Mouse (Mus musculus) heart, embryonic 13.5 days (tissue): ENCODE results near the gene Gpr27. TPM values are rescaled to one million over a fixed set of nuclear protein-coding genes. Genes with fewer than 3 reads are reported as not detected.

Experiments
- ATAC-seq: fragments of 200-750 bp; cut with Nextera tagmentation; 2 replicates; pipeline ENCODE4 v1.8.0; 2017; ENCODE audit warnings: moderate TSS enrichment; ENCODE audit not compliant: insufficient number of reproducible peaks, low FRiP score, low TSS enrichment; ENCODE audit errors: extremely low read depth
- H3K27ac ChIP-seq: fragments of 300-500 bp; sonication (generic); replicated peaks from 2 replicates; pipeline ENCODE4 v1.5.1; 2015; ENCODE audit warnings: moderate library complexity, mild to moderate bottlenecking, inconsistent platforms
- H3K27me3 ChIP-seq: fragments of 300-500 bp; sonication (generic); replicated peaks from 2 replicates; pipeline ENCODE4 v1.6.1; 2015; ENCODE audit warnings: mild to moderate bottlenecking, inconsistent platforms
- H3K36me3 ChIP-seq: fragments of 300-500 bp; sonication (generic); 2 replicates; pipeline ENCODE4 v1.6.1; 2015; ENCODE audit warnings: mild to moderate bottlenecking, inconsistent platforms
- H3K4me1 ChIP-seq: fragments of 300-500 bp; sonication (generic); 2 replicates; pipeline ENCODE4 v1.6.1; 2015; ENCODE audit warnings: inconsistent platforms
- H3K4me2 ChIP-seq: fragments of 300-500 bp; sonication (generic); 2 replicates; pipeline ENCODE4 v1.6.1; 2015; ENCODE audit warnings: inconsistent platforms, mild to moderate bottlenecking, moderate library complexity
- H3K4me3 ChIP-seq: fragments of 300-500 bp; sonication (generic); 2 replicates; pipeline ENCODE4 v1.5.1; 2015; ENCODE audit warnings: moderate library complexity, mild to moderate bottlenecking, inconsistent platforms
- H3K9ac ChIP-seq: fragments of 300-500 bp; sonication (generic); 2 replicates; pipeline ENCODE4 v1.6.1; 2015; ENCODE audit warnings: inconsistent platforms, mild to moderate bottlenecking, moderate library complexity
- H3K9me3 ChIP-seq: fragments of 300-500 bp; sonication (generic); 2 replicates; pipeline ENCODE4 v1.6.1; 2016; ENCODE audit warnings: inconsistent platforms
- WGBS: fragments of 180-500 bp; shearing (Covaris S2); methylation state at CpG from one replicate; pipeline ENCODE4 v1.1.7; 2015; ENCODE audit warnings: mixed read lengths; 5-methylcytosine and 5-hydroxymethylcytosine counted together
- polyA plus RNA-seq: library from polyadenylated mRNA; unstranded; fragments of >200 nt; fragmentation: Nextera tagmentation; extraction: Ambion mirVana; gene quantifications from 2 replicates; pipeline ENCODE4 v1.2.1, GENCODE M21; 2015

Gene Gpr27
- 0.74 and 0.93 TPM in 2 replicates for polyA plus RNA-seq

- H3K27ac ChIP-seq = no peak within 1 kb of the TSS
- peaks cover 8% of the 10 kb centered on the region for H3K4me1 ChIP-seq
- H3K36me3 ChIP-seq = no peaks in the 10 kb centered on the region
- H3K4me2 ChIP-seq = peak within 1 kb of the TSS; percentile 93
- under 1% methylated on average over 103 of the region's 112 CpGs for WGBS
- H3K9ac ChIP-seq = peak within 1 kb of the TSS; percentile 87
- peaks cover 92% of the 10 kb centered on the region for H3K27me3 ChIP-seq
- H3K9me3 ChIP-seq = no peaks in the 10 kb centered on the region
- no peak; the same call in 1 of the 2 replicates for ATAC-seq
- H3K4me3 ChIP-seq = peak within 1 kb of the TSS; percentile 75
Measured at GRCm38 (mm10) chr6:99692206-99692915, at the start of gene Gpr27. Gene Gpr27, plus strand, starts transcription at chr6:99692679.

- peaks cover 8% of the 10 kb centered on the region for H3K36me3 ChIP-seq
- no peak overlapping the region; the same call in 1 of the 2 replicates for H3K4me3 ChIP-seq
- H3K9ac ChIP-seq = no peak overlapping the region
- peak overlapping the region; percentile 78 for H3K27ac ChIP-seq
- H3K9me3 ChIP-seq = no peaks in the 10 kb centered on the region
- 19% methylated on average over 10 of the region's 10 CpGs for WGBS
- peak overlapping the region; percentile 51 for H3K4me2 ChIP-seq
- H3K4me1 ChIP-seq = peaks cover 34% of the 10 kb centered on the region
- H3K27me3 ChIP-seq = no peaks in the 10 kb centered on the region
- no peak for ATAC-seq
Measured at GRCm38 (mm10) chr6:99643439-99644199, 48.9 kb upstream of the Gpr27 start.

- H3K27ac ChIP-seq = peak overlapping the region; percentile 78
- H3K27me3 ChIP-seq = no peaks in the 10 kb centered on the region
- H3K4me2 ChIP-seq = peak overlapping the region; percentile 51
- no peak for ATAC-seq
- peaks cover 5% of the 10 kb centered on the region for H3K36me3 ChIP-seq
- H3K9ac ChIP-seq = no peak overlapping the region
- H3K4me1 ChIP-seq = peaks cover 34% of the 10 kb centered on the region
- H3K9me3 ChIP-seq = no peaks in the 10 kb centered on the region
- no peak overlapping the region for H3K4me3 ChIP-seq
- 48% methylated on average over 5 of the region's 5 CpGs for WGBS
Measured at GRCm38 (mm10) chr6:99644386-99644785, 48.1 kb upstream of the Gpr27 start.

GRCm38 (mm10) chr6:99644876-99645275, 47.6 kb upstream of the Gpr27 start:
- Histone ChIP-seq H3K27ac (peak overlapping the region; percentile 78; the same call in 1 of the 2 replicates), H3K4me1 (peaks cover 34% of the 10 kb centered on the region), H3K4me3 (no peak overlapping the region), H3K27me3 (no peaks in the 10 kb centered on the region), H3K9ac (no peak overlapping the region), H3K36me3 (0 out of 2 replicates have a peak, but pooled peaks cover under 1% of the 10 kb centered on the region), H3K9me3 (no peaks in the 10 kb centered on the region), H3K4me2 (no peak overlapping the region)
- WGBS = 73% methylated on average over 5 of the region's 5 CpGs
- no peak for ATAC-seq

GRCm38 (mm10) chr6:99646344-99646743, 46.1 kb upstream of the Gpr27 start:
- no peak for ATAC-seq
- no peaks in the 10 kb centered on the region for H3K9me3 ChIP-seq
- H3K36me3 ChIP-seq = no peaks in the 10 kb centered on the region
- no peak overlapping the region for H3K4me3 ChIP-seq
- peak overlapping the region; percentile 14; the same call in 1 of the 2 replicates for H3K4me2 ChIP-seq
- peaks cover 34% of the 10 kb centered on the region for H3K4me1 ChIP-seq
- peaks cover 5% of the 10 kb centered on the region; the same call in 1 of the 2 replicates for H3K27me3 ChIP-seq
- 47% methylated on average over 10 of the region's 10 CpGs for WGBS
- H3K9ac ChIP-seq = no peak overlapping the region
- no peak overlapping the region for H3K27ac ChIP-seq

GRCm38 (mm10) chr6:99649307-99649706, 43.2 kb upstream of the Gpr27 start:
- no peak overlapping the region for H3K27ac ChIP-seq
- peaks cover 21% of the 10 kb centered on the region for H3K4me1 ChIP-seq
- no peak for ATAC-seq
- no peaks in the 10 kb centered on the region for H3K36me3 ChIP-seq
- no peak overlapping the region for H3K4me3 ChIP-seq
- no peaks in the 10 kb centered on the region for H3K9me3 ChIP-seq
- H3K9ac ChIP-seq = no peak overlapping the region
- no peak overlapping the region for H3K4me2 ChIP-seq
- peaks cover 7% of the 10 kb centered on the region; the same call in 1 of the 2 replicates for H3K27me3 ChIP-seq
- WGBS = 64% methylated on average over 2 of the region's 2 CpGs

GRCm38 (mm10) chr6:99652341-99652740, 40.1 kb upstream of the Gpr27 start:
- Histone ChIP-seq H3K9me3 (no peaks in the 10 kb centered on the region), H3K27ac (no peak overlapping the region), H3K4me2 (no peak overlapping the region), H3K9ac (no peak overlapping the region), H3K36me3 (no peaks in the 10 kb centered on the region), H3K27me3 (peaks cover 7% of the 10 kb centered on the region; the same call in 1 of the 2 replicates), H3K4me1 (peaks cover 7% of the 10 kb centered on the region; the same call in 1 of the 2 replicates), H3K4me3 (no peak overlapping the region)
- ATAC-seq = no peak
- WGBS = 53% methylated on average over 2 of the region's 2 CpGs

GRCm38 (mm10) chr6:99654343-99654742, 38.1 kb upstream of the Gpr27 start:
- Histone ChIP-seq H3K4me3 (no peak overlapping the region), H3K9ac (no peak overlapping the region), H3K27me3 (peaks cover 7% of the 10 kb centered on the region; the same call in 1 of the 2 replicates), H3K27ac (no peak overlapping the region), H3K9me3 (no peaks in the 10 kb centered on the region), H3K36me3 (no peaks in the 10 kb centered on the region), H3K4me2 (no peak overlapping the region), H3K4me1 (peaks cover 7% of the 10 kb centered on the region; the same call in 1 of the 2 replicates)
- WGBS = 47% methylated on average over 5 of the region's 5 CpGs
- ATAC-seq = no peak

- H3K4me3 ChIP-seq = no peak overlapping the region
- H3K9ac ChIP-seq = no peak overlapping the region
- H3K36me3 ChIP-seq = no peaks in the 10 kb centered on the region
- peaks cover 9% of the 10 kb centered on the region; the same call in 1 of the 2 replicates for H3K4me1 ChIP-seq
- no peak for ATAC-seq
- H3K4me2 ChIP-seq = no peak overlapping the region
- no peak overlapping the region for H3K27ac ChIP-seq
- H3K9me3 ChIP-seq = no peaks in the 10 kb centered on the region
- 39% methylated on average over 7 of the region's 7 CpGs for WGBS
- H3K27me3 ChIP-seq = peaks cover 7% of the 10 kb centered on the region; the same call in 1 of the 2 replicates
Measured at GRCm38 (mm10) chr6:99655488-99655887, 37.0 kb upstream of the Gpr27 start.

GRCm38 (mm10) chr6:99656088-99656487, 36.4 kb upstream of the Gpr27 start:
- Histone ChIP-seq H3K4me1 (peaks cover 12% of the 10 kb centered on the region; the same call in 1 of the 2 replicates), H3K9ac (no peak overlapping the region), H3K9me3 (no peaks in the 10 kb centered on the region), H3K27me3 (peaks cover 4% of the 10 kb centered on the region; the same call in 1 of the 2 replicates), H3K4me2 (no peak overlapping the region), H3K36me3 (no peaks in the 10 kb centered on the region), H3K27ac (no peak overlapping the region), H3K4me3 (no peak overlapping the region)
- 87% methylated on average over 2 of the region's 2 CpGs for WGBS
- no peak for ATAC-seq

GRCm38 (mm10) chr6:99658586-99658985, 33.9 kb upstream of the Gpr27 start:
- Histone ChIP-seq H3K36me3 (no peaks in the 10 kb centered on the region), H3K9ac (no peak overlapping the region), H3K4me1 (peaks cover 12% of the 10 kb centered on the region; the same call in 1 of the 2 replicates), H3K4me3 (no peak overlapping the region), H3K4me2 (no peak overlapping the region), H3K27me3 (no peaks in the 10 kb centered on the region), H3K27ac (no peak overlapping the region), H3K9me3 (no peaks in the 10 kb centered on the region)
- WGBS = 76% methylated on average over 10 of the region's 10 CpGs
- ATAC-seq = no peak
